Mouse (Mus musculus) spleen, adult 2 months (tissue): ENCODE data around the gene Gm10128.
"Not testable (repeated sequence)": the region's sequence is repeated elsewhere in the genome, so short reads cannot be mapped to it uniquely, and the experiment has no call there.

ENCODE experiments used
- CTCF ChIP-seq: fragments of 200-500 bp; IDR thresholded peaks from 2 replicates; pipeline ENCODE4 v1.5.1; 2011; ENCODE audit warnings: mild to moderate bottlenecking, inconsistent platforms; ENCODE audit not compliant: insufficient read depth, insufficient read length, insufficient replicate concordance; ENCODE audit errors: extremely low read depth
- POLR2A ChIP-seq: fragments of 200-500 bp; IDR thresholded peaks from 2 replicates; pipeline ENCODE4 v1.6.1; 2011; ENCODE audit warnings: low read depth, low read length, inconsistent platforms

- TF ChIP-seq POLR2A, CTCF: not testable (repeated sequence)
These were observed 37.4 kb upstream of the Gm10128 start for GRCm38 (mm10) chr14:7681170-7681569.
